Mouse (Mus musculus): ENCODE results near the gene Begain.

Gene Begain

DNA sequence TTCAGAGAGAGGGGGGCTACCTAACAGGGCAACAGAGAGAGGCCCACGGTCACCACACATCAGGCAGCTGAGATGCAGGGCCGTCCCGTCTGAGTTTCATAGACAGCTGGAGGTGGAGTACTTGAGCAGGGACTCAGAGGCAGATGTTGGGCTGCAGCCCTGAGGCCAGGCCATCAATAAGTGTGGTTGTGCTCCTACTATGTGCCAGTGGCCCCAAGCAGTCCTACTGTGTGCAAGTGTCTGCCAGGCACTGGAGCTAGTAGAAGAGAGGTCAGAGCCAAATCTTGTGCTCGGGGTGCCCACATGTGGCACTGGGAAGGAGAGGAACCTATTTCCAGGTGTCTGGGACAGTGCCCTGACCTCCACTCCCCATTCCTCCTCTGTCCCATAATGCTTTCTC, 18.1 kb downstream of the Begain start:
- DNase-seq: no peak

DNA sequence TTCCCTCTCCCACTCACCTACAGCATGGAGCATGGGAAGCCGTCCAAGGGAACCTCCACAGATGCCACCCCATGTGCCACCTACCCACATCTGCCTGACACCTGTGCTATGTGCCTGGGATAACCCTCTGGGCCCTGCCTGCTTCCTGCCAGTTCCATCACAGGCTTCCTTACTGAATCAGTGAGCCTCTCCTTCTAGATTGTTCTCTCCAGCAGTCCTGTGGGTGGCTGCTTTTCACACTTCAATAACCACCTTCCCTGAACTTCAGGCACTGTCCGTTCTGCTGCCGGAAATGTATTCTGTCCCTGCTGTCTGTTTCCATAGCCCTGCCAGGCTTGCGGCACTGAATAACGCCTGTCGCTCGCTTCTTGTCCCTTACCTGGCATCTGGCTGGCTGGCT, 22.4 kb downstream of the Begain start:
- DNase-seq: no peak

- DNase-seq: no peak
Measured at GRCm38 (mm10) chr12:109044497-109044896, 23.5 kb downstream of the Begain start.

- no peak for DNase-seq
Measured at GRCm38 (mm10) chr12:109039311-109039710, 28.7 kb downstream of the Begain start.

DNA sequence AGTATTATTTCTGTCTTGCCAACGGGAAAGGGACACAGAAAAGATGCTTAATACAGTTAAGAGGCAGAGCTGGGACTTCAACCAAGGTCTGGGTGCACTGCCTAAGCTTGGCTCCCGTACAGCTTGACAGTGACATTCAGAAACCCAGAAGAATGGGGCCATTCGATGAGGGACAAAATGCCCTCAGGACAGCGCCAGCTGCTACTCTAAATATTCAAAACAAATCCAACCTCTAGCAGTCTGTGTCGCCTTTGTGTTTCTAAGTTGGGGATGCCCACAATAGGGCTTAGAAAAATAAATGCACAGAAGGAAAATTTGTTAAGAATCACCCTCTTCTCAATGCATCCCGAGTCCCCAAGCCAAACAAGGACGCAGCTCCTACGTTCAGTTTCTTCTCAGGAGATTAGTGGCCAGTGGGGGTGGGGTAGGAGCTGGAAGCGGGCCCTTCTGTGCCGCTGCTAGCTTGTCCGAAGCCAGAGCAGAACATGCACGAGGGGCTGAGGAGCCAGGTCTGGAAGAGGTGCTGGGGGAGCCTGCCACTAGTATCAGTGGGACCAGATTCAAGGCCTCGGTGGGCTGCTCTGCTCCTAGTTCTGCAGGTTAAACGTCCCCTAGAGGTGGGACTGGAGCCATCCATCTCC, 29.7 kb downstream of the Begain start:
- DNase-seq: no peak

DNA sequence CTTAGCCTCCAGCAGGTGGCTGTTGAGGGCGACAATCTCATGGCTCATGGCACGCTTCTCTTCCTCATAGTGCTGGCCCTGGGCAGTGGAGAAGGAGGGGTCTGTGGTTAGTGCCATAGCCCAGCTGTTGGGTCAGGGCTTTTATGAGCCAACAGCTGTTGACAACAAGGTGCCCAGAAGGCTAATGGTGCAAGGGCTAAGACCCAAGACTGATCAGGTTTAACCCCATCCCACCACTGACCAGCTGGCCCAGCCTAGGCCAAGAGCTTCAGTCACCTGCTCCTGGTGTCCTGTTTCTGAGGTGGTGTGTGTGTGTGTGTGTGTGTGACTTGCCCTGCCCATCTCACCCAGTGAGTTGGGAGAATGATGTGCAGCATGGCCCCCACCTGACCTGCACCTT, 31.0 kb downstream of the Begain start:
- no peak for DNase-seq

DNA sequence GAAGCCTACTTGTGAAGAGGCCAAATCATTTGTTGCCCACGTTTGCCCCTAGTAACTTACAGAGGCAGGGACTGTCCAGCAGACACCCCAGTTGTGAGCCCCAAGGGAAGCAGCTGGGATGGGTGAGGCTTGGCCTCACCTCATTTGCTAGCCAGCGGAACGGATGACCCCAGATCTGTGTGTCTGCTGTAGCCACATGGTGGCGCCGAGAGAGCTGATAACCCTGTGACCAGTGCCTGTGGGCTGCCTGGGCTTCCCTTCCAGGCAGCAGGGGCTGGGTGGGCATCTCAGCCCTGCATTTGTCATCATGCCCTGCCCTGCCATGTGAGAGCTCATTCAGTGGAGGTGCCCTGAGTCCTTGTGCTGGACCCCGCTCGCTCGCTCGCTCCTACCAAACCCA, 44.2 kb downstream of the Begain start:
- DNase-seq: no peak

DNA sequence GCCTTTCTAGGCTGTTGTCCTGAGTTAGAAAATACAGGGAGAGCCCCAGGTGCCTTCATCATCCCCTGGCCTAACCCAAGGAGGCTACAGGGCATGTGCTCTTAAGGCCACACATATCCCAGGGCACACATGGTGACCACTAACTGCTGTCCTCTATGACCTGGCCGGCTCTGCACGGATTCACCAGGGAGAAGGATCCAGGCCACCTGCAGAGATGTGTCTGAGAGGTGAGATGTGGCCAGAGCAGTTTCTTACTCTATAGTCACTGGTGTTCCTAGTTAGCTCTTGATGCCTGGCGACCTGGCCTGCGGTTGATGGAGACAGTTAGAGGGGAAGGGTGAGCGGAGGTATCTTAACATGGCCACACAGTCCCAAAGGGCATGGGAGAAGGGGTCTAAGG, 45.1 kb downstream of the Begain start:
- no peak for DNase-seq

- DNase-seq: no peak
Measured at GRCm38 (mm10) chr12:109022181-109022691, 45.8 kb downstream of the Begain start.

DNA sequence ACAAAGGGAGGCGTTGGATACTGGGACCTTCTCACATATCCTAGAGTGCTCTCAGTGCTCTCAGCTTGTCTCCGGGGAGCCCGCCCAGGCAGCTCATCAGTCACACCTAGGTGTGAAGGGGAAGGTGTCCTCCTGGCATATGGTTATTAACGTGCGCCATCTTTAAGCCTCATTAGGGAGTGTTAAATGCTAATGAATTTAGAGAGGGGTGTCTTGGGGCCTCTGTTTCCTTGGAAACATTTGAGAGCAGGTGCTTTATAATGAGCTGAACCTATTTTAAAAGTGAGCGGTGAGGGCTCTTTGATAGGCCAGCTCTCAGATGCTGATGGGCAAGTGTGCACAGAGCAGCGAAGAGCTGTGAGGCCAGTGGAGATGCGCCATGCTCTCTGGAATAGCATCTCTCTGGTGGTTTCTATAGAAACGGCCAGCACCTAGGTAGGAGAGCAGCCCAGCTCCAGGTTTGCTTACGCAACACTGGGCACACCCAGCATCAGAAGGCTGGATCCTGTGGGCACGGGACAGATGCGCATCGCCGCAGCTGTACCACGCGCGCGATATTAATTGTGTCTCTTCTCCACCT, 57.9 kb downstream of the Begain start:
- DNase-seq: no peak

- no peak for DNase-seq
Measured at GRCm38 (mm10) chr12:109002978-109003377, 65.0 kb downstream of the Begain start.

- DNase-seq: no peak
Measured at GRCm38 (mm10) chr12:108997249-108997648, 70.8 kb downstream of the Begain start.

DNA sequence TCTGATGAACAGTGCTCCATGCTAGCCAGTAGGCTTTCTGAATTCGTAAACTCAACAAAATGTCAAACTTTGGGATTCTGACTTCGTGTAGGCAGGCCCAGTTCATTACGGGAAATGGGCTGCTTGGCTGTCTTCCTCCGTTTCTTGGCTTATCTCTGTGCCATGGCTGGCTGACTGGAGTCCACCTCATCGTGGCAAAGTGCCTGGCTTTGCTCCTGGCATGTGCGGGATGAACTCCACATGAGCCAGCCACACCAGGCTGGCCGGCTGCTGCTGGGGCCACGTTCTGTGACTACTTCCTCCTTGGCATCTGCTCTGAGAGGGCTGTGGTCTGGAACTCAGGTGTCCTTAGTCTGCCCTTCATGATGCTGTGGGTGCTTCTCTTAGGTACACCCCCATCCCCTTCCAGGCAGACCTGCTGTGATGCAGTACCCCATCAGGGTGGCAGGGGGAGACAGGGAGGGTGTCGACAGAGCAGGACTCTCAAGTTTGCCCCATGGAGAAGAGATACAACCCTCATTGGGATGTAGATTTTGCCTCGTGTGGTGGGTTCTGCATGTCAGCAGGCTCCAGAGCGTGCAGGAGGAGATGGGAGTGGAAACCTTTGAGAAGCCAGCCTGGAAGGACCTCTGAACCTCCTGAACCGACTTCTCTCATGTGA, 71.9 kb downstream of the Begain start:
- no peak for DNase-seq

- DNase-seq: peak; percentile 24 to 66
Measured at GRCm38 (mm10) chr12:108994436-108995031, 73.5 kb downstream of the Begain start.

- no peak for DNase-seq
Measured at GRCm38 (mm10) chr12:108993046-108993445, 75.0 kb downstream of the Begain start.

DNA sequence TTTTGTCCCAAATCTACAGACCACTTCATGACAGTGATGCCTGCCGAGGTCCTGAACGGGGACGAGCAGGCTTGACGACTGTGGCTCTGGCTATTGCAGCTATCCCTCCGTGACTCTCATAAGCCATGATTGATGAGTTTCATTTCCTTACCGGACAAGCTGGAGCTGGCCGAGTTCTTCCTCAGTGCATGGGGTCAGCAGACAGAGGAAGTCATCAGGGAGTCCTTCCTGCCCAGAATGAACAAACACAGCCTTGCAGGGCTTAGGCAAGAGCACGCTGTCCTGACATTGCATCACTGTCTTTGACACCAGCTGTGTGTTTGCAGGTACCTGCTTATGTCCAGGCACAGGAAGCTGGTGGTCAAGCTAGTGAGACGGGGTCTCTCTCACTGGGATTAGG, 77.6 kb downstream of the Begain start:
- peak in 1 of 2 experiments; percentile 8 for DNase-seq

DNA sequence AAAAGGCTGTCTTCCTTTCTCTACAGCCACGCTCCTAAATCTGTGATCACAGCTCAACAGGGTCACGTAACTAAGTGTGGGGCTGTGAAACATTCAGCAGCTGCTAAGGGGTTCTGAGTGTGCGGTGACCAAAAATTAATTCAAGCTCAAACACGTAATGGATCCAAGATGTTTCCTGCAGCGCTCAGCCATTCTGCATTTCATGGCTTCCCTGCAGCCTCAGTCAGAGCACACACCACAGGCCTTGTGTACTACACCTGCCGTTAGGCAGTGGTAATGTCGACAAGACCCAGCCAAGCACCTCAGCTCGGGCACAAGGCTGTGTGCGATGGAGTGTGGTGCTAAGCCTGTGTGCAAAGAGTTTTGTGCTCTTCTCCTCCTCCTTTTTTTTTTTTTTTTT, 80.6 kb downstream of the Begain start:
- DNase-seq: no peak

GRCm38 (mm10) chr12:108985025-108985424, 83.0 kb downstream of the Begain start:
- no peak for DNase-seq

- DNase-seq: peak; percentile 18 to 62
Measured at GRCm38 (mm10) chr12:108984471-108984870, 83.5 kb downstream of the Begain start.

- DNase-seq: no peak
Measured at GRCm38 (mm10) chr12:108983496-108983895, 84.5 kb downstream of the Begain start.

GRCm38 (mm10) chr12:108982684-108982960, 85.4 kb downstream of the Begain start:
- DNase-seq: no peak
